Mouse (Mus musculus): ENCODE data around the gene Dnase2a.

Dnase2a gene

GRCm38 (mm10) chr8:84970135-84970790 lies 61.9 kb downstream of the Dnase2a start:
- no peak for DNase-seq (ENCODE audit: low spot score)

DNA sequence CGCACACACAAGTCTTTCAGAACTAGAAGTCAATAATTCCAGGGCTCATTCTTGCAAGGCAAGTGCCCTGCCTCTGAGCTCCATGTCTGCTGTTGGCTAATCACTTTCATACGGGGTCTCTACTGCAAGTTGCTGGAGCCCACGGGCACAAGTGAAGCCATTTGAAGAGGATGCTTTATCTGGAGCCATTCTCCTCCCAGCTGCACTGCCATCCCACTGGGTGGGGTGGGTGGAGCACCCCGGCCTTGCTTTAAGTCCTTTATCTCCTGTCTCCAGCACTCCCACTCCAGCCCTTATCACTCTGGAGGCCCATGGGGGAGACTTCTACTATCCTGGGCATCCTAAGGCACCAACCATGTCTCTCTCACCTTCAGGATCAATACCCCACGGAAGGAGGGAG lies 62.6 kb downstream of the Dnase2a start:
- no peak for DNase-seq (ENCODE audit: low spot score)
